Comparison of ENCODE assay signal across 9 mouse cellular contexts in the genomic region with DNA sequence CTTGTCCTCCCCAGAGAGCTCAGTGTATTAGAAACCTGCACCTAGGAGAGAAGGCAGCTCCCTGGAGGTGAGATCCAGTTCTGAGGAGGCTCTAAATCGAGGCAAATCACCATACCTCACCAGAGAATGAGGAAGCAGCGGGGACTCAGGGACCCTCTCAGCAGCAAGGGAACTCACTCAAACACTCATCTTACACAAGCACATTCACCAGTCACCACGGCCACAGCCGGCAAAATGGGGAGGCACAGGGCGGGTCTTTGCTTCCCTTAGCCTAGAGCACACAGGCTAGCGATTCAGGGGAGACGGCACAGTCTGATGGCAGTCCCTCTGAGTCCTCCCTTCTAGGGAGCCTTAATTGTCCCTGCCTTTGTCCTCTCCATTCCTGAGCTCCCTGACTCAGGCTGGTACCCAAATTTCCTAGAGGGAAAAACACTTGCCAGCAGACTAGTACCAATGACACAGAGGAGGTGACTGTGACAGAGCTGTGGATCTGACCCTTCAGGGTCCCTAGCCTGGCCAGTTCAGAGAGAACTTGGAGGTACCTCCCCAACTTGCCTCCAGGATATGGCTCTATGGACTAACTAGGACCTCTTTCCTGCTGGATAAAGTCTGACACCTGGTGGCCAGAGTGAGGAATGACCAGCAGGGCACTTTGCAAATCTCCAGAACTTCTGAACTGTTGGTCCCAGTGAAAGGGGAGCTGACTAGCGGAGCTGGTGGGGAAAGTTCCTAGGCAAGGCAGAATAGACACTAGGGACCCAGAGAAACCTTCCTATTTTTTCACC. TPM values are rescaled to one million over a fixed set of nuclear protein-coding genes. Genes with fewer than 3 reads are reported as not detected.
DNase-seq lines count a peak whose midpoint lies in the region; ATAC-seq and TF ChIP-seq lines count a peak whose summit lies in the region.
"Had no signal": no experiment of that assay in that cellular context is flagged by ENCODE, and none has a peak within 500 bp of the region (broad histone marks: within the 10 kb centered on the region; RNA-seq: fewer than 3 reads in every experiment).

No protein-coding gene starts in this region.

- WGBS in midbrain, embryonic 14.5 days, result 21% methylated on average over 8 of the region's 8 CpGs
- WGBS in midbrain, embryonic 13.5 days, result 18% methylated on average over 8 of the region's 8 CpGs
- 16% methylated on average over 8 of the region's 8 CpGs for WGBS in neural tube, embryonic 13.5 days

- H3K27me3 ChIP-seq in midbrain, embryonic 14.5 days (ENCODE audit: control insufficient read depth, insufficient read depth, low read length), result no peaks in the 10 kb centered on the region
- peaks cover 34% of the 10 kb centered on the region for H3K27me3 ChIP-seq in midbrain, embryonic 13.5 days
- H3K27me3 ChIP-seq in neural tube, embryonic 13.5 days, result peaks cover 36% of the 10 kb centered on the region

- peaks cover 11% of the 10 kb centered on the region for H3K4me1 ChIP-seq in midbrain, embryonic 14.5 days (ENCODE audit: control insufficient read depth, insufficient read depth, low read length)
- H3K4me1 ChIP-seq in midbrain, embryonic 13.5 days (replicated peaks), result peaks cover 11% of the 10 kb centered on the region
- peaks cover 13% of the 10 kb centered on the region for H3K4me1 ChIP-seq in neural tube, embryonic 13.5 days (replicated peaks)

- H3K4me3 ChIP-seq in midbrain, embryonic 14.5 days (replicated peaks; ENCODE audit: low read depth, low read length), result no peak overlapping the region
- H3K4me3 ChIP-seq in midbrain, embryonic 13.5 days (replicated peaks), result no peak overlapping the region
- H3K4me3 ChIP-seq in neural tube, embryonic 13.5 days, result no peak overlapping the region
- H3K4me3 ChIP-seq: heart, embryonic 15.5 days had no signal

- TF ChIP-seq CTCF in brain, embryonic 14.5 days (IDR thresholded peaks at IDR 0.05; ENCODE audit: borderline replicate concordance, extremely low read depth, insufficient read depth, insufficient read length), result peak; percentile 91

- H3K9ac ChIP-seq in midbrain, embryonic 14.5 days (replicated peaks; ENCODE audit: low read length), result no peak overlapping the region
- no peak overlapping the region for H3K9ac ChIP-seq in midbrain, embryonic 13.5 days (replicated peaks)
- 0 out of 2 replicates have a peak overlapping the region, but pooled peaks have one; percentile 0 for H3K9ac ChIP-seq in neural tube, embryonic 13.5 days
- H3K9ac ChIP-seq: heart, embryonic 15.5 days had no signal

- no peak overlapping the region for H3K4me2 ChIP-seq in midbrain, embryonic 14.5 days (ENCODE audit: low read length)
- H3K4me2 ChIP-seq in midbrain, embryonic 13.5 days (replicated peaks), result no peak overlapping the region
- no peak overlapping the region for H3K4me2 ChIP-seq in neural tube, embryonic 13.5 days
- H3K4me2 ChIP-seq: heart, embryonic 15.5 days had no signal

- ATAC-seq in midbrain, embryonic 14.5 days (ENCODE audit: low FRiP score, low TSS enrichment), result no peak
- no peak for ATAC-seq in midbrain, embryonic 13.5 days
- no peak for ATAC-seq in neural tube, embryonic 13.5 days (ENCODE audit: low read depth)

- peak; percentile 91 for DNase-seq in midbrain, embryonic 14.5 days
- peak; percentile 87 for DNase-seq in brain, embryonic 14.5 days (ENCODE audit: low read depth)
- DNase-seq in forelimb bud, embryonic 11.5 days (ENCODE audit: low read depth, low spot score), result peak; percentile 88
- peak; percentile 92 for DNase-seq in induced T-regulatory cell, adult 2 months (ENCODE audit: low read depth)
- peak; percentile 61 for DNase-seq in left cerebral cortex, postnatal 4 days
- DNase-seq in thymus, postnatal 0 days (ENCODE audit: low spot score), result peak; percentile 85

- no peak overlapping the region for H3K27ac ChIP-seq in midbrain, embryonic 14.5 days (replicated peaks; ENCODE audit: low read depth, low read length)
- no peak overlapping the region for H3K27ac ChIP-seq in midbrain, embryonic 13.5 days
- H3K27ac ChIP-seq in neural tube, embryonic 13.5 days (replicated peaks), result no peak overlapping the region
- H3K27ac ChIP-seq: heart, embryonic 15.5 days had no signal

- H3K9me3 ChIP-seq in midbrain, embryonic 14.5 days (ENCODE audit: control insufficient read depth, low read length), result no peaks in the 10 kb centered on the region
- H3K9me3 ChIP-seq in midbrain, embryonic 13.5 days, result no peaks in the 10 kb centered on the region
- H3K9me3 ChIP-seq in neural tube, embryonic 13.5 days, result no peaks in the 10 kb centered on the region
- H3K9me3 ChIP-seq: heart, embryonic 15.5 days had no signal

- intact Hi-C loops in left cerebral cortex, postnatal 4 days (cut with DNase I), result no loop called here

- TF ChIP-seq POLR2A in brain, embryonic 14.5 days (IDR thresholded peaks at IDR 0.05; ENCODE audit: borderline replicate concordance, extremely low read depth, insufficient read depth, insufficient read length, poor library complexity, severe bottlenecking), result no peak

- H3K36me3 ChIP-seq in midbrain, embryonic 14.5 days (ENCODE audit: control insufficient read depth, insufficient read depth, low read length), result no peaks in the 10 kb centered on the region
- H3K36me3 ChIP-seq in midbrain, embryonic 13.5 days, result no peaks in the 10 kb centered on the region
- no peaks in the 10 kb centered on the region for H3K36me3 ChIP-seq in neural tube, embryonic 13.5 days
- H3K36me3 ChIP-seq: heart, embryonic 15.5 days had no signal

RNA-seq across cellular contexts. Expression of a gene that starts 3.6 kb away (rescaled TPM):
- 18.5 and 19.1 TPM in 2 replicates for polyA plus RNA-seq in midbrain, embryonic 14.5 days (2014; fragmentation: Nextera tagmentation; extraction: Ambion mirVana)
- polyA plus RNA-seq in midbrain, embryonic 13.5 days (2015; fragmentation: Nextera tagmentation; extraction: Ambion mirVana), result 14.5 and 15.3 TPM in 2 replicates
- polyA plus RNA-seq in brain, embryonic 14.5 days (2012; rRNA removed), result 23.6 and 36.5 TPM in 2 replicates
- 10 to 100 TPM; 11.3 to 11.9 TPM for total RNA-seq in left cerebral cortex, postnatal 4 days (2021)
- polyA plus RNA-seq in neural tube, embryonic 13.5 days (2015; fragmentation: Nextera tagmentation; extraction: Ambion mirVana), result 21.0 and 22.1 TPM in 2 replicates
- 41.2 and 44.3 TPM in 2 replicates for polyA plus RNA-seq in thymus, postnatal 0 days (2015; fragmentation: Nextera tagmentation; extraction: Ambion mirVana)

RNA-seq across cellular contexts. Expression of a gene that starts 13.9 kb away (rescaled TPM):
- polyA plus RNA-seq in midbrain, embryonic 14.5 days (2014; fragmentation: Nextera tagmentation; extraction: Ambion mirVana), result not detected in 2 replicates
- not detected in 2 replicates for polyA plus RNA-seq in midbrain, embryonic 13.5 days (2015; fragmentation: Nextera tagmentation; extraction: Ambion mirVana)
- polyA plus RNA-seq in brain, embryonic 14.5 days (2012; rRNA removed), result not detected in 2 replicates
- not detected for total RNA-seq in left cerebral cortex, postnatal 4 days (2021)
- polyA plus RNA-seq in neural tube, embryonic 13.5 days (2015; fragmentation: Nextera tagmentation; extraction: Ambion mirVana), result not detected in 2 replicates
- polyA plus RNA-seq in thymus, postnatal 0 days (2015; fragmentation: Nextera tagmentation; extraction: Ambion mirVana), result not detected in 2 replicates
- polyA plus RNA-seq: heart, embryonic 15.5 days had no signal

RNA-seq across cellular contexts. Expression of a gene that starts 14.0 kb away (rescaled TPM):
- 0.08 and 0.46 TPM in 2 replicates for polyA plus RNA-seq in midbrain, embryonic 14.5 days (2014; fragmentation: Nextera tagmentation; extraction: Ambion mirVana)
- polyA plus RNA-seq in midbrain, embryonic 13.5 days (2015; fragmentation: Nextera tagmentation; extraction: Ambion mirVana), result 0.64 and 0.70 TPM in 2 replicates
- 2.3 and 3.7 TPM in 2 replicates for polyA plus RNA-seq in brain, embryonic 14.5 days (2012; rRNA removed)
- total RNA-seq in left cerebral cortex, postnatal 4 days (2021), result 1 to 10 TPM; 1.2 to 1.3 TPM
- polyA plus RNA-seq in neural tube, embryonic 13.5 days (2015; fragmentation: Nextera tagmentation; extraction: Ambion mirVana), result 0.67 and 0.79 TPM in 2 replicates
- polyA plus RNA-seq in thymus, postnatal 0 days (2015; fragmentation: Nextera tagmentation; extraction: Ambion mirVana), result 2.1 and 2.5 TPM in 2 replicates

RNA-seq across cellular contexts. Expression of a gene that starts 26.6 kb away (rescaled TPM):
- 20.3 and 22.7 TPM in 2 replicates for polyA plus RNA-seq in midbrain, embryonic 14.5 days (2014; fragmentation: Nextera tagmentation; extraction: Ambion mirVana)
- 24.9 and 26.3 TPM in 2 replicates for polyA plus RNA-seq in midbrain, embryonic 13.5 days (2015; fragmentation: Nextera tagmentation; extraction: Ambion mirVana)
- polyA plus RNA-seq in brain, embryonic 14.5 days (2012; rRNA removed), result 32.7 and 49.1 TPM in 2 replicates
- 10 to 100 TPM in 1 of 2 experiments, 1 to 10 TPM in 1; 9.8 to 10.6 TPM for total RNA-seq in left cerebral cortex, postnatal 4 days (2021)
- polyA plus RNA-seq in neural tube, embryonic 13.5 days (2015; fragmentation: Nextera tagmentation; extraction: Ambion mirVana), result 23.5 and 24.9 TPM in 2 replicates
- polyA plus RNA-seq in thymus, postnatal 0 days (2015; fragmentation: Nextera tagmentation; extraction: Ambion mirVana), result 29.8 and 33.2 TPM in 2 replicates

RNA-seq across cellular contexts. Expression of a gene that starts 36.2 kb away (rescaled TPM):
- polyA plus RNA-seq in midbrain, embryonic 14.5 days (2014; fragmentation: Nextera tagmentation; extraction: Ambion mirVana), result 591 and 597 TPM in 2 replicates
- polyA plus RNA-seq in midbrain, embryonic 13.5 days (2015; fragmentation: Nextera tagmentation; extraction: Ambion mirVana), result 636 and 651 TPM in 2 replicates
- 426 and 472 TPM in 2 replicates for polyA plus RNA-seq in brain, embryonic 14.5 days (2012; rRNA removed)
- total RNA-seq in left cerebral cortex, postnatal 4 days (2021), result 100 to 1,000 TPM; 318 to 333 TPM
- 683 and 709 TPM in 2 replicates for polyA plus RNA-seq in neural tube, embryonic 13.5 days (2015; fragmentation: Nextera tagmentation; extraction: Ambion mirVana)
- 995 and 1,030 TPM in 2 replicates for polyA plus RNA-seq in thymus, postnatal 0 days (2015; fragmentation: Nextera tagmentation; extraction: Ambion mirVana)
